In genomic region chr16:94526344-94527151, GRCm38 (mm10) we compare ENCODE assay signal across 7 mouse cellular contexts. TPM values are rescaled to one million over a fixed set of nuclear protein-coding genes. Genes with fewer than 3 reads are reported as not detected.
DNase-seq lines count a peak whose midpoint lies in the region; ATAC-seq lines count a peak whose summit lies in the region.

Gene Vps26c, minus strand, starts transcription at chr16:94526830.

- no peaks in the 10 kb centered on the region for H3K9me3 ChIP-seq in embryonic facial prominence, embryonic 11.5 days (replicated peaks; ENCODE audit: control insufficient read depth, low read length)
- H3K9me3 ChIP-seq in limb, embryonic 10.5 days (replicated peaks) = no peaks in the 10 kb centered on the region
- H3K9me3 ChIP-seq in midbrain, embryonic 13.5 days = no peaks in the 10 kb centered on the region

- H3K4me2 ChIP-seq in embryonic facial prominence, embryonic 11.5 days (ENCODE audit: low read depth, low read length) = peak within 1 kb of the TSS; percentile 65
- H3K4me2 ChIP-seq in midbrain, embryonic 13.5 days (replicated peaks) = peak within 1 kb of the TSS; percentile 78

- under 1% methylated on average over 90 of the region's 93 CpGs for WGBS in embryonic facial prominence, embryonic 11.5 days
- under 1% methylated on average over 93 of the region's 93 CpGs for WGBS in limb, embryonic 10.5 days
- WGBS in midbrain, embryonic 13.5 days = under 1% methylated on average over 93 of the region's 93 CpGs

- H3K4me3 ChIP-seq in embryonic facial prominence, embryonic 11.5 days (ENCODE audit: low read depth, low read length) = peak within 1 kb of the TSS; percentile 76
- peak within 1 kb of the TSS; percentile 88 for H3K4me3 ChIP-seq in limb, embryonic 10.5 days
- H3K4me3 ChIP-seq in midbrain, embryonic 13.5 days (replicated peaks) = peak within 1 kb of the TSS; percentile 87

- H3K9ac ChIP-seq in embryonic facial prominence, embryonic 11.5 days (replicated peaks; ENCODE audit: low read length) = peak within 1 kb of the TSS; percentile 75
- H3K9ac ChIP-seq in midbrain, embryonic 13.5 days (replicated peaks) = peak within 1 kb of the TSS; percentile 90

- peak; percentile 91 for ATAC-seq in embryonic facial prominence, embryonic 11.5 days (replicated peaks; ENCODE audit: insufficient number of reproducible peaks, low FRiP score, low TSS enrichment, low read depth)
- ATAC-seq in granulocyte monocyte progenitor cell, adult 5-6 weeks (replicated peaks; ENCODE audit: poor library complexity, severe bottlenecking) = peak; percentile 88
- ATAC-seq in midbrain, embryonic 13.5 days = peak; percentile 96

- no peaks in the 10 kb centered on the region for H3K27me3 ChIP-seq in embryonic facial prominence, embryonic 11.5 days (ENCODE audit: control insufficient read depth, insufficient read depth, low read length)
- H3K27me3 ChIP-seq in limb, embryonic 10.5 days (ENCODE audit: low read depth, poor library complexity, severe bottlenecking) = no peaks in the 10 kb centered on the region
- no peaks in the 10 kb centered on the region for H3K27me3 ChIP-seq in midbrain, embryonic 13.5 days

- peak within 1 kb of the TSS; percentile 95 for H3K27ac ChIP-seq in embryonic facial prominence, embryonic 11.5 days (replicated peaks; ENCODE audit: low read depth, low read length)
- H3K27ac ChIP-seq in limb, embryonic 10.5 days = peak within 1 kb of the TSS; percentile 95
- peak within 1 kb of the TSS; percentile 96 for H3K27ac ChIP-seq in midbrain, embryonic 13.5 days

- peak; percentile 98 for DNase-seq in adrenal gland, postnatal 14 days
- peak; percentile 97 for DNase-seq in embryonic facial prominence, embryonic 11.5 days (ENCODE audit: low spot score)
- peak; percentile 98 for DNase-seq in kidney, adult 11 months
- DNase-seq in limb, embryonic 10.5 days (ENCODE audit: low spot score) = peak; percentile 98
- peak; percentile 97 for DNase-seq in spleen, adult 12 weeks (ENCODE audit: low spot score)

- peaks cover 3% of the 10 kb centered on the region; the same call in 1 of the 2 replicates for H3K4me1 ChIP-seq in embryonic facial prominence, embryonic 11.5 days (ENCODE audit: control insufficient read depth, insufficient read depth, low read length)
- H3K4me1 ChIP-seq in limb, embryonic 10.5 days = peaks cover 24% of the 10 kb centered on the region
- peaks cover 33% of the 10 kb centered on the region for H3K4me1 ChIP-seq in midbrain, embryonic 13.5 days (replicated peaks)

- no peaks in the 10 kb centered on the region for H3K36me3 ChIP-seq in embryonic facial prominence, embryonic 11.5 days (replicated peaks; ENCODE audit: control insufficient read depth, insufficient read depth, low read depth, low read length)
- H3K36me3 ChIP-seq in limb, embryonic 10.5 days = no peaks in the 10 kb centered on the region
- no peaks in the 10 kb centered on the region for H3K36me3 ChIP-seq in midbrain, embryonic 13.5 days

RNA-seq across cellular contexts. Expression of gene Vps26c, which starts in this region (rescaled TPM):
- total RNA-seq in adrenal gland, postnatal 14 days (2021) = 49.1 and 50.4 TPM in 2 replicates
- polyA plus RNA-seq in embryonic facial prominence, embryonic 11.5 days (2014; fragmentation: Nextera tagmentation; extraction: Ambion mirVana) = 52.3 and 61.2 TPM in 2 replicates
- total RNA-seq in granulocyte monocyte progenitor cell, adult 5-6 weeks (2014; fragmentation: Nextera tagmentation) = 19.9 and 25.3 TPM in 2 replicates
- total RNA-seq in granulocyte monocyte progenitor cell, adult 5-6 weeks (2017) = 27.4 and 32.7 TPM in 2 replicates
- polyA plus RNA-seq in limb, embryonic 10.5 days (2016; fragmentation: Nextera tagmentation; extraction: Ambion mirVana) = 53.2 and 57.9 TPM in 2 replicates
- 72.4 and 80.7 TPM in 2 replicates for polyA plus RNA-seq in midbrain, embryonic 13.5 days (2015; fragmentation: Nextera tagmentation; extraction: Ambion mirVana)

Comparison
In these comparisons a context has a peak if more than half of its experiments do, and no peak if none do; other contexts are left out.
1. Peak in every context shown above with its lines: DNase-seq, ATAC-seq, H3K4me3 ChIP-seq and H3K27ac ChIP-seq.